Mouse (Mus musculus): ENCODE data around the gene Olfr186. TPM values are rescaled to one million over a fixed set of nuclear protein-coding genes. Genes with fewer than 3 reads are reported as not detected.

Gene Olfr186
- polyA plus RNA-seq, 1 experiment from 2014 or later: 0.16 TPM

DNA sequence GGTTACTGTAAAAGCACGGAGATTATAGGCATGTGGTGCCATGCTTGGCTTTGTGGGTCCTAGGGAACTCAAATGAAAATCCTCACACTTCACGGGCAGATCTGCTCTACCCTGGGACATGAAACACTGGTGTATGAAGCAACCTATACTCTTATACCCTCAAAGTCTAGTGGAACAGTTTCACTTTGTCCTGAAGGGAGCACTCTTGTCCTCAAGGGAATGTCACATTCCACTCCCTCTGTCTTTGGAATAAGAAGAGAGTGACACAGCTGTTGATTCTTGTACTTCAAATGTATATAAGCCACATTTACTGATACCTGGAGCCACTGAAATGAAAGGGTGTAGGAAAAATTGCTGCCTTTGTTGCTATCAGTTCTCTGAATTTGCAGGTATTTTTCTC lies 35.0 kb downstream of the Olfr186 start, which contains the start of gene Olfr183:
TSS of gene Olfr183 (plus strand) at position 301 of the 400 bp plus-strand sequence.
- Histone ChIP-seq H3K36me3 (no peaks in the 10 kb centered on the region), H3K4me1 (no peaks in the 10 kb centered on the region), H3K27ac (replicated peaks) (no peak within 1 kb of the TSS), H3K4me3 (replicated peaks) (no peak within 1 kb of the TSS), H3K9ac (no peak within 1 kb of the TSS), H3K4me2 (replicated peaks) (no peak within 1 kb of the TSS), H3K27me3 (no peaks in the 10 kb centered on the region), H3K9me3 (replicated peaks) (no peaks in the 10 kb centered on the region)
- WGBS: 63% methylated on average over 2 of the region's 2 CpGs
- ATAC-seq (ENCODE audit: insufficient number of reproducible peaks, low FRiP score, low TSS enrichment, low read depth): no peak

Other genes starting within 250 kb of the Olfr186 start
- 0.13 TPM in 1 of 2 replicates, not detected in the other for gene Olfr173, start 230.0 kb downstream of the Olfr186 start, polyA plus RNA-seq (2015; fragmentation: Nextera tagmentation; extraction: Ambion mirVana)
- gene Olfr175-ps1, start 203.5 kb downstream of the Olfr186 start, polyA plus RNA-seq (2015; fragmentation: Nextera tagmentation; extraction: Ambion mirVana): not detected in 2 replicates
- not detected in 2 replicates for gene Olfr177, start 155.5 kb downstream of the Olfr186 start, polyA plus RNA-seq (2015; fragmentation: Nextera tagmentation; extraction: Ambion mirVana)
- not detected in 2 replicates for gene Olfr178, start 138.2 kb downstream of the Olfr186 start, polyA plus RNA-seq (2015; fragmentation: Nextera tagmentation; extraction: Ambion mirVana)
- gene Olfr181, start 101.5 kb downstream of the Olfr186 start, polyA plus RNA-seq (2015; fragmentation: Nextera tagmentation; extraction: Ambion mirVana): not detected in 2 replicates
- gene Olfr180, start 100.9 kb downstream of the Olfr186 start, polyA plus RNA-seq (2015; fragmentation: Nextera tagmentation; extraction: Ambion mirVana): not detected in 2 replicates
- gene Olfr183, start 34.9 kb downstream of the Olfr186 start, polyA plus RNA-seq (2015; fragmentation: Nextera tagmentation; extraction: Ambion mirVana): not detected in 2 replicates
- gene Olfr187, start 9.5 kb upstream of the Olfr186 start, polyA plus RNA-seq (2015; fragmentation: Nextera tagmentation; extraction: Ambion mirVana): not detected in 2 replicates
- gene Olfr190, start 47.7 kb upstream of the Olfr186 start, polyA plus RNA-seq (2015; fragmentation: Nextera tagmentation; extraction: Ambion mirVana): not detected in 2 replicates
- not detected in 2 replicates for gene Olfr191, start 59.5 kb upstream of the Olfr186 start, polyA plus RNA-seq (2015; fragmentation: Nextera tagmentation; extraction: Ambion mirVana)
- gene Olfr193, start 81.6 kb upstream of the Olfr186 start, polyA plus RNA-seq (2015; fragmentation: Nextera tagmentation; extraction: Ambion mirVana): not detected in 2 replicates
- gene Olfr194, start 90.8 kb upstream of the Olfr186 start, polyA plus RNA-seq (2015; fragmentation: Nextera tagmentation; extraction: Ambion mirVana): not detected in 2 replicates
- not detected in 2 replicates for gene Olfr195, start 116.8 kb upstream of the Olfr186 start, polyA plus RNA-seq (2015; fragmentation: Nextera tagmentation; extraction: Ambion mirVana)
- 0.17 TPM in 1 of 2 replicates, not detected in the other for gene Olfr196, start 140.2 kb upstream of the Olfr186 start, polyA plus RNA-seq (2015; fragmentation: Nextera tagmentation; extraction: Ambion mirVana)
- gene Olfr198, start 173.2 kb upstream of the Olfr186 start, polyA plus RNA-seq (2015; fragmentation: Nextera tagmentation; extraction: Ambion mirVana): not detected in 2 replicates
- not detected in 2 replicates for gene Olfr199, start 189.5 kb upstream of the Olfr186 start, polyA plus RNA-seq (2015; fragmentation: Nextera tagmentation; extraction: Ambion mirVana)
- not detected in 2 replicates for gene Olfr201, start 242.3 kb upstream of the Olfr186 start, polyA plus RNA-seq (2015; fragmentation: Nextera tagmentation; extraction: Ambion mirVana)

Data from embryonic facial prominence, embryonic 15.5 days (tissue).